Mouse (Mus musculus) neural tube, embryonic 15.5 days (tissue): Measurements from ENCODE around the gene Tpsg1. TPM values are rescaled to one million over a fixed set of nuclear protein-coding genes. Genes with fewer than 3 reads are reported as not detected.

Experiments
- ATAC-seq: fragments of 200-750 bp; cut with Nextera tagmentation; 2 replicates; pipeline ENCODE4 v1.8.0; 2017; ENCODE audit warnings: mild to moderate bottlenecking, moderate TSS enrichment, moderate library complexity; ENCODE audit not compliant: low FRiP score
- H3K27ac ChIP-seq: fragments of 300-500 bp; sonication (generic); replicated peaks from 2 replicates; pipeline ENCODE4 v1.5.1; 2015; ENCODE audit warnings: mild to moderate bottlenecking, inconsistent platforms
- H3K27me3 ChIP-seq: fragments of 300-500 bp; sonication (generic); replicated peaks from 2 replicates; pipeline ENCODE4 v1.6.1; 2015; ENCODE audit warnings: inconsistent platforms
- H3K36me3 ChIP-seq: fragments of 300-500 bp; sonication (generic); 2 replicates; pipeline ENCODE4 v1.6.1; 2015; ENCODE audit warnings: inconsistent platforms
- H3K4me1 ChIP-seq: fragments of 300-500 bp; sonication (generic); 2 replicates; pipeline ENCODE4 v1.6.1; 2015; ENCODE audit warnings: inconsistent platforms
- H3K4me2 ChIP-seq: fragments of 300-500 bp; sonication (generic); 2 replicates; pipeline ENCODE4 v1.6.1; 2015; ENCODE audit warnings: inconsistent platforms, mild to moderate bottlenecking, moderate library complexity
- H3K4me3 ChIP-seq: fragments of 300-500 bp; sonication (generic); replicated peaks from 2 replicates; pipeline ENCODE4 v1.5.1; 2015; ENCODE audit warnings: mild to moderate bottlenecking, inconsistent platforms
- H3K9ac ChIP-seq: fragments of 300-500 bp; sonication (generic); replicated peaks from 2 replicates; pipeline ENCODE4 v1.6.1; 2015; ENCODE audit warnings: mild to moderate bottlenecking, inconsistent platforms
- H3K9me3 ChIP-seq: fragments of 300-500 bp; sonication (generic); replicated peaks from 2 replicates; pipeline ENCODE4 v1.6.1; 2016; ENCODE audit warnings: inconsistent platforms
- WGBS: fragments of 180-500 bp; shearing (Covaris S2); methylation state at CpG from one replicate; pipeline ENCODE4 v1.1.7; 2015; ENCODE audit warnings: mixed read lengths; 5-methylcytosine and 5-hydroxymethylcytosine counted together
- polyA plus RNA-seq: library from polyadenylated mRNA; unstranded; fragments of >200 nt; fragmentation: Nextera tagmentation; extraction: Ambion mirVana; gene quantifications from 2 replicates; pipeline ENCODE4 v1.2.1, GENCODE M21; 2015

Tpsg1 gene
- polyA plus RNA-seq, 1 experiment from 2014 or later, result 0.74 TPM

GRCm38 (mm10) chr17:25374011-25374410, 4.9 kb downstream of the Tpsg1 start:
- ATAC-seq, result no peak
- 43% methylated on average over 9 of the region's 9 CpGs for WGBS
- Histone ChIP-seq H3K9me3 (no peaks in the 10 kb centered on the region), H3K9ac (no peak overlapping the region), H3K4me1 (no peaks in the 10 kb centered on the region), H3K27ac (no peak overlapping the region), H3K27me3 (no peaks in the 10 kb centered on the region), H3K36me3 (peaks cover 36% of the 10 kb centered on the region), H3K4me3 (no peak overlapping the region), H3K4me2 (no peak overlapping the region)

- WGBS, result 90% methylated on average over 4 of the region's 4 CpGs
- peaks cover 35% of the 10 kb centered on the region for H3K36me3 ChIP-seq
- H3K4me1 ChIP-seq, result peaks cover 20% of the 10 kb centered on the region
- ATAC-seq, result no peak
- no peaks in the 10 kb centered on the region for H3K9me3 ChIP-seq
- no peak overlapping the region for H3K27ac ChIP-seq
- no peak overlapping the region for H3K4me3 ChIP-seq
- H3K4me2 ChIP-seq, result no peak overlapping the region
- no peaks in the 10 kb centered on the region for H3K27me3 ChIP-seq
- H3K9ac ChIP-seq, result no peak overlapping the region
Measured at GRCm38 (mm10) chr17:25394526-25394925, 25.5 kb downstream of the Tpsg1 start.

GRCm38 (mm10) chr17:25397804-25398519, 28.9 kb downstream of the Tpsg1 start:
- 27% methylated on average over 14 of the region's 14 CpGs for WGBS
- H3K27ac ChIP-seq, result peak overlapping the region; percentile 61

GRCm38 (mm10) chr17:25398520-25398838, 29.4 kb downstream of the Tpsg1 start:
- Histone ChIP-seq H3K27me3 (peaks cover 10% of the 10 kb centered on the region; the same call in 1 of the 2 replicates), H3K4me3 (no peak overlapping the region), H3K36me3 (peaks cover 12% of the 10 kb centered on the region), H3K9me3 (no peaks in the 10 kb centered on the region), H3K4me2 (no peak overlapping the region), H3K9ac (no peak overlapping the region), H3K4me1 (peaks cover 29% of the 10 kb centered on the region), H3K27ac (peak overlapping the region; percentile 61)
- peak; percentile 52 for ATAC-seq
- 13% methylated on average over 13 of the region's 13 CpGs for WGBS

More at GRCm38 (mm10) chr17:25397804-25398519, 28.9 kb downstream of the Tpsg1 start:
- Histone ChIP-seq H3K4me3 (no peak overlapping the region), H3K27me3 (peaks cover 8% of the 10 kb centered on the region; the same call in 1 of the 2 replicates), H3K9ac (no peak overlapping the region), H3K4me1 (peaks cover 29% of the 10 kb centered on the region), H3K36me3 (peaks cover 17% of the 10 kb centered on the region), H3K4me2 (no peak overlapping the region), H3K9me3 (no peaks in the 10 kb centered on the region)
- peak; percentile 77 for ATAC-seq

DNA sequence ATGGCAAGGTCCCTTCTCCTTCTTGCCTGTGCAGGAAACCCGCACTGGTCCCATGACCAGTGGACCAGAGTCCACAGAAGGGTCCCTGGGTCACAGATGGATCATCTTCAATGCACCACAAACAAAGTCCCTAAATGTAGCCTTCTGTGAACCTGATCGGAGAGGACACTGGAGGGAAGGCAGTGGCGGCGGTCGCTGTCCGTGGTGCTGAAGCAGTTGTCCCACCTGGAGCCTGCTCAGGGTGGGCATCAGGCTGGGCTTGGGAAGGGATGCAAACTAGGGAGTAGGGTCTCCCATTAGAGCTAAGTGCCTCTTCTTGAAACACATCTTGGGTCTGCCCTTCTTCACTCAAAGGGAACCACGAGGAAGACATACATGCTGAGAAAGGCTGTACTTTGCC, 31.4 kb downstream of the Tpsg1 start:
- ATAC-seq, result no peak
- H3K27ac ChIP-seq, result no peak overlapping the region
- H3K9me3 ChIP-seq, result no peaks in the 10 kb centered on the region
- no peak overlapping the region for H3K4me2 ChIP-seq
- H3K27me3 ChIP-seq, result peaks cover 10% of the 10 kb centered on the region; the same call in 1 of the 2 replicates
- 17% methylated on average over 7 of the region's 7 CpGs for WGBS
- no peak overlapping the region for H3K4me3 ChIP-seq
- H3K9ac ChIP-seq, result no peak overlapping the region
- H3K4me1 ChIP-seq, result peaks cover 45% of the 10 kb centered on the region
- H3K36me3 ChIP-seq, result peaks cover 5% of the 10 kb centered on the region; the same call in 1 of the 2 replicates

- Histone ChIP-seq H3K4me3 (no peak overlapping the region), H3K9ac (no peak overlapping the region), H3K27me3 (peaks cover 10% of the 10 kb centered on the region; the same call in 1 of the 2 replicates), H3K4me2 (no peak overlapping the region), H3K27ac (no peak overlapping the region), H3K36me3 (peaks cover 5% of the 10 kb centered on the region; the same call in 1 of the 2 replicates), H3K9me3 (no peaks in the 10 kb centered on the region), H3K4me1 (peaks cover 55% of the 10 kb centered on the region)
- WGBS, result 58% methylated on average over 4 of the region's 4 CpGs
- no peak for ATAC-seq
Measured at GRCm38 (mm10) chr17:25401491-25401890, 32.4 kb downstream of the Tpsg1 start.

DNA sequence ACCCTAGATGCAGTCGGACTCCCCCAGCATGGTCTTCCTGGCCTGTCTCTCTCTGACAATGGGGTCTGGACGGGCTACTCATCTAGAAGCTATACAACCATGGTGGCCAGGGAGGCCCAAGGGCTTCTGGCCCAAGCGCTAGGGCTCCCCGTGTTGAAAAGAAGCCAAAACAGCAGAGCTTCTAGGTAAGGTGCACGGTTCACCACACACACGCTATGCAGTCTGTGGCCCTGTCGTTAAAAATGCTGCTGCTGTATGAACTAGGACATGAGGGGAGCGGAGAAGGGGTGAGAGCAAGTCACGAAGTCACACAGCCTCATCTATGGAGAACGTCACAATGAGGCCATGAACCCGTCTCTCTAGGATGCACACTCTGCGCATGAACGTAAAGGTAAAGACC, 33.2 kb downstream of the Tpsg1 start:
- H3K4me1 ChIP-seq, result peaks cover 63% of the 10 kb centered on the region
- no peak overlapping the region for H3K4me2 ChIP-seq
- WGBS, result 86% methylated on average over 13 of the region's 13 CpGs
- peaks cover 10% of the 10 kb centered on the region; the same call in 1 of the 2 replicates for H3K27me3 ChIP-seq
- H3K4me3 ChIP-seq, result no peak overlapping the region
- H3K9me3 ChIP-seq, result no peaks in the 10 kb centered on the region
- H3K9ac ChIP-seq, result no peak overlapping the region
- no peaks in the 10 kb centered on the region for H3K36me3 ChIP-seq
- no peak for ATAC-seq
- no peak overlapping the region for H3K27ac ChIP-seq

DNA sequence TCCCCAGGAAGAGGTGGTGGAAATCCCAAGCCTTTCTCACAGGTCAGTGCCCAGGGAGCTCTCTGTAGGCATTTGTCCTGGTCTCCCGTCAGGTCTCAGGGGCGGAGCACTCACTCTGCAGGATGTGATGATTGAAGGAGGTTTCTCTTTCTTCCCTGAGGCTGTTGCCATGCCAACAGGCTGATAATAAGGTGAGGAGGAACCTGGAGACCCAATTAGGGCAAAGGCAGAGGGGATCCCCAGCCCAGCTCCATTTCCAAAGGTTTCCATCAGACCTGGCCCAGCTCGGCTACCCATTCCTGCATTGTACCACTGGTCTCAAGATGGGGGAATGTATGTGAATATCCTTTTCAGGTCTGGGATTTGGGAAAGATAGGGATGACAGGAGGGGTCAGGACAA, 35.1 kb downstream of the Tpsg1 start:
- no peak overlapping the region for H3K4me3 ChIP-seq
- peaks cover 10% of the 10 kb centered on the region; the same call in 1 of the 2 replicates for H3K27me3 ChIP-seq
- H3K27ac ChIP-seq, result no peak overlapping the region
- WGBS, result 30% methylated on average over 3 of the region's 3 CpGs
- H3K9ac ChIP-seq, result no peak overlapping the region
- ATAC-seq, result peak; percentile 28; the same call in 1 of the 2 replicates
- peaks cover 57% of the 10 kb centered on the region for H3K4me1 ChIP-seq
- no peaks in the 10 kb centered on the region for H3K36me3 ChIP-seq
- H3K4me2 ChIP-seq, result no peak overlapping the region
- H3K9me3 ChIP-seq, result no peaks in the 10 kb centered on the region

GRCm38 (mm10) chr17:25405224-25405895, 36.3 kb downstream of the Tpsg1 start:
- no peak overlapping the region for H3K9ac ChIP-seq
- peak overlapping the region; percentile 41; the same call in 1 of the 2 replicates for H3K27ac ChIP-seq
- H3K4me2 ChIP-seq, result peak overlapping the region; percentile 5; the same call in 1 of the 2 replicates
- ATAC-seq, result no peak
- WGBS, result 12% methylated on average over 9 of the region's 10 CpGs
- peaks cover 56% of the 10 kb centered on the region for H3K4me1 ChIP-seq
- no peak overlapping the region for H3K4me3 ChIP-seq
- no peaks in the 10 kb centered on the region for H3K9me3 ChIP-seq
- peaks cover 10% of the 10 kb centered on the region; the same call in 1 of the 2 replicates for H3K27me3 ChIP-seq
- no peaks in the 10 kb centered on the region for H3K36me3 ChIP-seq

DNA sequence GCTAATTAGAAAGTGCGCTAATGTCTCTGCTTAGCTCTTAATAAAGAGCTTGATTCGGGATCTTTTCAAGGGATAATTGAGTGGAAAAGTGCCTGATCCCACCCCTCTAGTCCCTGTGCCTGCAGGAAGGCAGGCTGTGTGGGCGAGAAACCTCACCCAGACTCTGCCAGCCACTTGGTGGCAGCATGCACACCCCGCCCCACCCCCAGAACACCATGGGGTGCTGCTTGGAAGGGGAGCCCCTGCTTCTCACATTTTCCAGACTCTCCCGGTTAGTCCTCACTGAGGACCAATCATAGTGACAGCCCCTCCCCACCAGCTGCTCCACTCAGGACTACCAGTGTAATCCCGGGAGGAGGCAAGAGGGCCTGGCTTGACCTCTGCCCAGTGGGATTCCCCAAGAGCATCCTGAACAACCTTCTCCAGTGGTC, 37.0 kb downstream of the Tpsg1 start:
- Histone ChIP-seq H3K27ac (peak overlapping the region; percentile 41), H3K9ac (no peak overlapping the region), H3K27me3 (peaks cover 10% of the 10 kb centered on the region; the same call in 1 of the 2 replicates), H3K4me3 (no peak overlapping the region), H3K36me3 (no peaks in the 10 kb centered on the region), H3K4me2 (0 out of 2 replicates have a peak overlapping the region, but pooled peaks have one; percentile 5), H3K4me1 (peaks cover 62% of the 10 kb centered on the region), H3K9me3 (no peaks in the 10 kb centered on the region)
- 13% methylated on average over 6 of the region's 6 CpGs for WGBS
- ATAC-seq, result no peak

DNA sequence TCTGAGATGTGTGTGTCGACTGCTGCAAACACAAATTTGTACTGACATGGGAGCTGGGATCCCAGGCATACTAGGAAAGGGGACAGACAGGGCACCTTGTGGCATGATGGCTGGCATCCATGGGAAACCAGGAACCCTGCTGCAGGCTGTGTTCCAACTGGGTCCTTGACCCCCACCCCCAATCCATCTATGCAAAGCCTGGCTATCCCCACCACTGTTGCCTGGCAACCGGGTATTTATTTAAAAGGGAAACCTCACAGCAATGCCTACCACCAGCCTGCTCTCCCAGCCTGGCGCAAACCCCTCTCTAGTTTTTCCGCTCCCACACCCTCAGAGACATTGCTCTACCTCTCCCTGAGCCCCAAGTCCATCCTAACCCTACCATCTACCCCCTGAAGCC, 38.3 kb downstream of the Tpsg1 start:
- Histone ChIP-seq H3K9ac (no peak overlapping the region), H3K27ac (no peak overlapping the region; the same call in 1 of the 2 replicates), H3K4me2 (no peak overlapping the region), H3K4me3 (no peak overlapping the region), H3K4me1 (peaks cover 69% of the 10 kb centered on the region), H3K36me3 (no peaks in the 10 kb centered on the region), H3K27me3 (peaks cover 4% of the 10 kb centered on the region; the same call in 1 of the 2 replicates), H3K9me3 (no peaks in the 10 kb centered on the region)
- ATAC-seq, result no peak
- 56% methylated on average over 4 of the region's 4 CpGs for WGBS
